Mouse (Mus musculus): ENCODE measurements around the gene Creb5. TPM values are rescaled to one million over a fixed set of nuclear protein-coding genes. Genes with fewer than 3 reads are reported as not detected.

Creb5 gene
- polyA plus RNA-seq, 2 experiments, result 20.0 to 46.1 TPM

- peaks cover 32% of the 10 kb centered on the region for H3K4me1 ChIP-seq (ENCODE audit: control insufficient read depth, insufficient read depth, low read length)
- H3K9me3 ChIP-seq (ENCODE audit: control insufficient read depth, low read length), result no peaks in the 10 kb centered on the region
- whole genome bisulfite sequencing, result 23% methylated on average over 7 of the region's 7 CpGs
- H3K27me3 ChIP-seq (ENCODE audit: control insufficient read depth, insufficient read depth, low read length), result no peaks in the 10 kb centered on the region
- H3K9ac ChIP-seq (ENCODE audit: low read depth, low read length, severe bottlenecking), result no peak overlapping the region
- no peak overlapping the region for H3K4me2 ChIP-seq (replicated peaks; ENCODE audit: low read depth, low read length, severe bottlenecking)
- TF ChIP-seq POLR2A (IDR thresholded peaks at IDR 0.05; ENCODE audit: borderline replicate concordance, extremely low read depth, insufficient read depth, insufficient read length), result no peak
- H3K36me3 ChIP-seq (ENCODE audit: control insufficient read depth, insufficient read depth, low read length), result no peaks in the 10 kb centered on the region
- H3K4me3 ChIP-seq (replicated peaks; ENCODE audit: low read length), result no peak overlapping the region
- peak; percentile 56 for ATAC-seq (ENCODE audit: low FRiP score, low read depth)
- no peak for DNase-seq (ENCODE audit: low spot score)
- peak overlapping the region; percentile 59; the same call in 1 of the 2 replicates for H3K27ac ChIP-seq (replicated peaks; ENCODE audit: low read depth, low read length)
Observed at GRCm38 (mm10) chr6:53429368-53429767, 142.3 kb downstream of the Creb5 start.

GRCm38 (mm10) chr6:53429891-53430290, 142.8 kb downstream of the Creb5 start:
- no peak for TF ChIP-seq POLR2A (IDR thresholded peaks at IDR 0.05; ENCODE audit: borderline replicate concordance, extremely low read depth, insufficient read depth, insufficient read length)
- Histone ChIP-seq H3K27me3 (ENCODE audit: control insufficient read depth, insufficient read depth, low read length) (no peaks in the 10 kb centered on the region), H3K4me3 (replicated peaks; ENCODE audit: low read length) (no peak overlapping the region), H3K4me2 (replicated peaks; ENCODE audit: low read depth, low read length, severe bottlenecking) (no peak overlapping the region), H3K9ac (ENCODE audit: low read depth, low read length, severe bottlenecking) (no peak overlapping the region), H3K9me3 (ENCODE audit: control insufficient read depth, low read length) (no peaks in the 10 kb centered on the region), H3K27ac (replicated peaks; ENCODE audit: low read depth, low read length) (peak overlapping the region; percentile 11; the same call in 1 of the 2 replicates), H3K4me1 (ENCODE audit: control insufficient read depth, insufficient read depth, low read length) (peaks cover 32% of the 10 kb centered on the region), H3K36me3 (ENCODE audit: control insufficient read depth, insufficient read depth, low read length) (no peaks in the 10 kb centered on the region)
- DNase-seq (ENCODE audit: low spot score) (peak; percentile 70), ATAC-seq (ENCODE audit: low FRiP score, low read depth) (peak; percentile 39)
- WGBS, result 26% methylated on average over 4 of the region's 4 CpGs

GRCm38 (mm10) chr6:53445862-53446460, 158.9 kb downstream of the Creb5 start:
- Histone ChIP-seq H3K4me3 (replicated peaks; ENCODE audit: low read length) (no peak overlapping the region), H3K27me3 (ENCODE audit: control insufficient read depth, insufficient read depth, low read length) (no peaks in the 10 kb centered on the region), H3K4me2 (replicated peaks; ENCODE audit: low read depth, low read length, severe bottlenecking) (no peak overlapping the region), H3K36me3 (ENCODE audit: control insufficient read depth, insufficient read depth, low read length) (no peaks in the 10 kb centered on the region), H3K4me1 (ENCODE audit: control insufficient read depth, insufficient read depth, low read length) (peaks cover 28% of the 10 kb centered on the region), H3K9ac (ENCODE audit: low read depth, low read length, severe bottlenecking) (no peak overlapping the region), H3K27ac (replicated peaks; ENCODE audit: low read depth, low read length) (no peak overlapping the region), H3K9me3 (ENCODE audit: control insufficient read depth, low read length) (no peaks in the 10 kb centered on the region)
- 81% methylated on average over 11 of the region's 11 CpGs for WGBS
- ATAC-seq (ENCODE audit: low FRiP score, low read depth) (no peak), DNase-seq (ENCODE audit: low spot score) (no peak)
- no peak for TF ChIP-seq POLR2A (IDR thresholded peaks at IDR 0.05; ENCODE audit: borderline replicate concordance, extremely low read depth, insufficient read depth, insufficient read length)

- Histone ChIP-seq H3K4me1 (ENCODE audit: control insufficient read depth, insufficient read depth, low read length) (peaks cover 42% of the 10 kb centered on the region), H3K9me3 (ENCODE audit: control insufficient read depth, low read length) (no peaks in the 10 kb centered on the region), H3K36me3 (ENCODE audit: control insufficient read depth, insufficient read depth, low read length) (no peaks in the 10 kb centered on the region), H3K27me3 (ENCODE audit: control insufficient read depth, insufficient read depth, low read length) (no peaks in the 10 kb centered on the region), H3K9ac (ENCODE audit: low read depth, low read length, severe bottlenecking) (no peak overlapping the region), H3K4me3 (replicated peaks; ENCODE audit: low read length) (no peak overlapping the region), H3K4me2 (replicated peaks; ENCODE audit: low read depth, low read length, severe bottlenecking) (no peak overlapping the region), H3K27ac (replicated peaks; ENCODE audit: low read depth, low read length) (no peak overlapping the region)
- ATAC-seq (ENCODE audit: low FRiP score, low read depth), result no peak
- no peak for TF ChIP-seq POLR2A (IDR thresholded peaks at IDR 0.05; ENCODE audit: borderline replicate concordance, extremely low read depth, insufficient read depth, insufficient read length)
- DNase-seq (ENCODE audit: low spot score), result no peak
- WGBS, result 91% methylated on average over 9 of the region's 9 CpGs
Observed at GRCm38 (mm10) chr6:53447479-53447878, 160.4 kb downstream of the Creb5 start.

GRCm38 (mm10) chr6:53448317-53448870, 161.3 kb downstream of the Creb5 start:
- Histone ChIP-seq H3K4me3 (replicated peaks; ENCODE audit: low read length) (no peak overlapping the region), H3K9ac (ENCODE audit: low read depth, low read length, severe bottlenecking) (no peak overlapping the region), H3K4me2 (replicated peaks; ENCODE audit: low read depth, low read length, severe bottlenecking) (no peak overlapping the region), H3K36me3 (ENCODE audit: control insufficient read depth, insufficient read depth, low read length) (0 out of 2 replicates have a peak, but pooled peaks cover 4% of the 10 kb centered on the region), H3K9me3 (ENCODE audit: control insufficient read depth, low read length) (no peaks in the 10 kb centered on the region), H3K4me1 (ENCODE audit: control insufficient read depth, insufficient read depth, low read length) (peaks cover 49% of the 10 kb centered on the region), H3K27me3 (ENCODE audit: control insufficient read depth, insufficient read depth, low read length) (no peaks in the 10 kb centered on the region), H3K27ac (replicated peaks; ENCODE audit: low read depth, low read length) (0 out of 2 replicates have a peak overlapping the region, but pooled peaks have one; percentile 49)
- no peak for TF ChIP-seq POLR2A (IDR thresholded peaks at IDR 0.05; ENCODE audit: borderline replicate concordance, extremely low read depth, insufficient read depth, insufficient read length)
- ATAC-seq (ENCODE audit: low FRiP score, low read depth), result no peak
- 68% methylated on average over 9 of the region's 9 CpGs for WGBS
- DNase-seq (ENCODE audit: low spot score), result no peak
